Mouse (Mus musculus) liver, embryonic 16.5 days (tissue): ENCODE data around the gene Slc2a8. TPM values are rescaled to one million over a fixed set of nuclear protein-coding genes. Genes with fewer than 3 reads are reported as not detected.

Source experiments
- ATAC-seq: fragments of 200-750 bp; cut with Nextera tagmentation; 2 replicates; pipeline ENCODE4 v1.8.0; 2017; ENCODE audit warnings: low read depth, mild to moderate bottlenecking, moderate number of reproducible peaks, moderate library complexity
- H3K27ac ChIP-seq: fragments of 300-500 bp; sonication (generic); 2 replicates; pipeline ENCODE4 v1.5.1; 2014; ENCODE audit warnings: mild to moderate bottlenecking, low read length
- H3K27me3 ChIP-seq: fragments of 300-500 bp; sonication (generic); 2 replicates; pipeline ENCODE4 v1.6.1; 2014; ENCODE audit warnings: low read depth, low read length, mixed read lengths; ENCODE audit not compliant: control insufficient read depth, insufficient read depth
- H3K36me3 ChIP-seq: fragments of 300-500 bp; sonication (generic); 2 replicates; pipeline ENCODE4 v1.6.1; 2014; ENCODE audit warnings: mild to moderate bottlenecking; ENCODE audit not compliant: control insufficient read depth, insufficient read depth
- H3K4me1 ChIP-seq: fragments of 300-500 bp; sonication (generic); 2 replicates; pipeline ENCODE4 v1.6.1; 2014; ENCODE audit warnings: low read depth, low read length, mixed read lengths; ENCODE audit not compliant: control insufficient read depth
- H3K4me2 ChIP-seq: fragments of 300-500 bp; sonication (generic); 2 replicates; pipeline ENCODE4 v1.6.1; 2014; ENCODE audit warnings: low read depth, low read length, mixed read lengths
- H3K4me3 ChIP-seq: fragments of 300-500 bp; sonication (generic); 2 replicates; pipeline ENCODE4 v1.5.1; 2014; ENCODE audit warnings: low read depth, mild to moderate bottlenecking, low read length
- H3K9ac ChIP-seq: fragments of 300-500 bp; sonication (generic); 2 replicates; pipeline ENCODE4 v1.6.1; 2014; ENCODE audit warnings: low read depth, low read length
- H3K9me3 ChIP-seq: fragments of 300-500 bp; sonication (generic); replicated peaks from 2 replicates; pipeline ENCODE4 v1.6.1; 2016; ENCODE audit warnings: low read length; ENCODE audit not compliant: control insufficient read depth
- WGBS: fragments of 180-500 bp; shearing (Covaris S2); extraction: QIAGEN DNeasy Blood & Tissue Kit; methylation state at CpG from one replicate; pipeline ENCODE4 v1.1.7; 2014; ENCODE audit not compliant: insufficient replicate concordance; 5-methylcytosine and 5-hydroxymethylcytosine counted together
- polyA plus RNA-seq: library from polyadenylated mRNA; unstranded; fragments of >200 nt; fragmentation: Nextera tagmentation; extraction: Ambion mirVana; gene quantifications from 2 replicates; pipeline ENCODE4 v1.2.1, GENCODE M21; 2015

Slc2a8 gene
- polyA plus RNA-seq, 1 experiment from 2014 or later = 8.8 TPM

- peak overlapping the region; percentile 87 for H3K4me3 ChIP-seq
- peaks cover 11% of the 10 kb centered on the region for H3K36me3 ChIP-seq
- H3K4me1 ChIP-seq = peaks cover 39% of the 10 kb centered on the region
- H3K9ac ChIP-seq = peak overlapping the region; percentile 83
- under 1% methylated on average over 55 of the region's 55 CpGs for WGBS
- ATAC-seq = peak; percentile 84
- peak overlapping the region; percentile 94 for H3K4me2 ChIP-seq
- H3K9me3 ChIP-seq = no peaks in the 10 kb centered on the region
- no peaks in the 10 kb centered on the region for H3K27me3 ChIP-seq
- H3K27ac ChIP-seq = peak overlapping the region; percentile 94
Observed at GRCm38 (mm10) chr2:32966689-32967631, 14.9 kb downstream of the Slc2a8 start.

GRCm38 (mm10) chr2:32966184-32966688, 15.6 kb downstream of the Slc2a8 start:
- Histone ChIP-seq H3K27me3 (no peaks in the 10 kb centered on the region), H3K9ac (peak overlapping the region; percentile 83), H3K4me2 (peak overlapping the region; percentile 94), H3K27ac (peak overlapping the region; percentile 94), H3K4me1 (peaks cover 39% of the 10 kb centered on the region), H3K36me3 (peaks cover 11% of the 10 kb centered on the region), H3K4me3 (peak overlapping the region; percentile 87), H3K9me3 (no peaks in the 10 kb centered on the region)
- ATAC-seq = no peak
- 5% methylated on average over 13 of the region's 13 CpGs for WGBS

DNA sequence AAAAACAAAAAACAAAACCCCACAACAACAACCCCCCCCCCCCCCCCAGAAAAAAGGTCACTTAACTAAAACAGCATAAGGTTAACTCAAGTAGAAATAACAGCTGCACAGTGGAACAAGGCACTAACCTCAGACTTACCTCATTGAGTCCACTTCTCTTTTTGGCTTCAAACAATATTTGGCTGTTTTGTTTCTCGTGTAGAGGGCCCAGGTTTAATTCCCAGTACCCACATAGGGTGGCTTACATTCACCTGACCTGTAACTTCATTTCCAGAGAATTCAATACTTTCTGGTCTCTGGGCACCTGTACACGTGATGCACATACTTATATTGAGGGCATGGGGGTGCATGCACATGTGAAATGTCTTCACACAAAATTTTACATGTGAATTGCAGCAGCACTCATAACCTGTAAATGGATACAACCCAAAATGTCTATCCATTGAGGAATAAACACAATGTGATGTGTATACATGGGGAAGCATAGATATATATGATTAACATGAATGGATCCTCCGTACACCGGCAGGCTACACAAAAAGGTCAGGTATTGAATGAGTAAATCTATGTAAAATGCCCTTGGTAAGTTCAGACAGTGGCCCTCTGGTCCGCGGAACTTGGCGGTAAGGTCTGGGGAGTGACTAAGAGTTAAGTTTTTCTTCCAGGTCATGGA, 16.2 kb downstream of the Slc2a8 start:
- H3K4me1 ChIP-seq = peaks cover 39% of the 10 kb centered on the region
- no peaks in the 10 kb centered on the region for H3K9me3 ChIP-seq
- H3K9ac ChIP-seq = no peak overlapping the region; the same call in 1 of the 2 replicates
- H3K4me3 ChIP-seq = peak overlapping the region; percentile 87
- peaks cover 11% of the 10 kb centered on the region for H3K36me3 ChIP-seq
- ATAC-seq = no peak
- peak overlapping the region; percentile 94 for H3K4me2 ChIP-seq
- H3K27me3 ChIP-seq = no peaks in the 10 kb centered on the region
- peak overlapping the region; percentile 94 for H3K27ac ChIP-seq
- WGBS = 6% methylated on average over 7 of the region's 7 CpGs

DNA sequence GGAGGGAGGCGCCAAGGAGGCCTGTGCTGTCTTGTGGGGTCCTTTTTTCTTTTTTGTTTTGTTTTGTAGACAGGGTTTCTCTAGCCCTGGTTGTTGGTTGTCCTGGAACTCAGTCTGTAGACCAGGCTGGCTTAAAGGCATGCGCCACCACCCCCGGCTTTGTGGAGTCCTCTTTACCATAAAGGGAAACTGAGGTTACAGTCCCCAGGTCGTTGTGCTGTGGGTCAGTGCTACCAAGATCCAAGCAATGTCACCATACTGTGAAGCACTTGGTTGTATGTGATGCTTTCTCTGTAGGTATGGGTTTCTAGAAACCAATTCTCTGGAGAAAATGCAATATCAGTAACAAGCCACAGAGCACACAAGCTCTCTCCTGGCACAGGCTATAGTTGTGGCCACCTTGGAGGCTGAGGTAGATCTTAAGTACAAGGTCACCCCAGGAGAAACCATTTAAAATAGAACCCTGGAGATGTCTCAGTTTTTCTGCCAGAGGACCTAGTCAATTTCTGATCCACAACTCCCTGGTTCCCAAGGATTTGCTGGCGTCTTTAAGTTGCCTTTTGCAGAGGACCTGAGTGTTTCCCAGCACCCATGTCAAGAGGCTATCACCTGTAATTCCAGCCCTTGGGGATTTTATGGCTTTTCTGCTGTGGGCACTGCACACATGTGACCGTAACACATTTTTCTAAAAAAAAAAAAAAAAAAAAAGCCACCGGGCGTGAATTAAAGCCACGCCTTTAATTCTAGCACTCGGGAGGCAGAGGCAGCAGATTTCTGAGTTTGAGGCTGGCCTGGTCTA, 17.0 kb downstream of the Slc2a8 start:
- no peak for ATAC-seq
- no peaks in the 10 kb centered on the region for H3K9me3 ChIP-seq
- H3K27ac ChIP-seq = peak overlapping the region; percentile 49; the same call in 1 of the 2 replicates
- no peaks in the 10 kb centered on the region for H3K27me3 ChIP-seq
- H3K9ac ChIP-seq = no peak overlapping the region
- H3K4me2 ChIP-seq = 0 out of 2 replicates have a peak overlapping the region, but pooled peaks have one; percentile 90
- H3K36me3 ChIP-seq = peaks cover 11% of the 10 kb centered on the region
- peaks cover 39% of the 10 kb centered on the region for H3K4me1 ChIP-seq
- H3K4me3 ChIP-seq = no peak overlapping the region
- 29% methylated on average over 10 of the region's 10 CpGs for WGBS

GRCm38 (mm10) chr2:32963981-32964380, 17.9 kb downstream of the Slc2a8 start:
- Histone ChIP-seq H3K9me3 (no peaks in the 10 kb centered on the region), H3K4me3 (peak overlapping the region; percentile 73; the same call in 1 of the 2 replicates), H3K4me1 (peaks cover 39% of the 10 kb centered on the region), H3K27me3 (no peaks in the 10 kb centered on the region), H3K27ac (no peak overlapping the region), H3K36me3 (peaks cover 11% of the 10 kb centered on the region), H3K4me2 (peak overlapping the region; percentile 90), H3K9ac (no peak overlapping the region)
- no peak for ATAC-seq
- 29% methylated on average over 1 of the region's 1 CpGs for WGBS

DNA sequence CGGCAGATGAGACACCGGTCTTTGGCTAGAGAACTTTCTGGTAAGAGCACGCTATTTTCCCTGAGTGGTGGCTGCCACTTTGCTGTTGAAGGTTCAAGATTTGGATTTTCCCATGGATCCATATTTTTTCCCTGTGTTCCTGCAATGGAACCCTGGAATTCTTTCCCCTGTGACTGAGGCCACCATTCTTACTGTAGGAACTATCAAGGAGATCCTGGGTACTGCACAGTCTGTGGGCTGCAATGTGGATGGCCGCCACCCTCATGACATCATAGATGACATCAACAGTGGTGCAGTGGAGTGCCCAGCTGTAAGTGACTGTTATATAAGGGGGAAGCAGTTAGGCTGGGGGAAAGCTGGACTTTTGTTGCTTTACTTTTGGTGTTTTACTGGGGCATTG, 18.3 kb downstream of the Slc2a8 start:
- 0 out of 2 replicates have a peak overlapping the region, but pooled peaks have one; percentile 76 for H3K27ac ChIP-seq
- no peaks in the 10 kb centered on the region for H3K27me3 ChIP-seq
- peaks cover 11% of the 10 kb centered on the region for H3K36me3 ChIP-seq
- peaks cover 39% of the 10 kb centered on the region for H3K4me1 ChIP-seq
- peak overlapping the region; percentile 90 for H3K4me2 ChIP-seq
- H3K9ac ChIP-seq = peak overlapping the region; percentile 76
- no peak for ATAC-seq
- 37% methylated on average over 4 of the region's 4 CpGs for WGBS
- peak overlapping the region; percentile 73 for H3K4me3 ChIP-seq
- no peaks in the 10 kb centered on the region for H3K9me3 ChIP-seq

DNA sequence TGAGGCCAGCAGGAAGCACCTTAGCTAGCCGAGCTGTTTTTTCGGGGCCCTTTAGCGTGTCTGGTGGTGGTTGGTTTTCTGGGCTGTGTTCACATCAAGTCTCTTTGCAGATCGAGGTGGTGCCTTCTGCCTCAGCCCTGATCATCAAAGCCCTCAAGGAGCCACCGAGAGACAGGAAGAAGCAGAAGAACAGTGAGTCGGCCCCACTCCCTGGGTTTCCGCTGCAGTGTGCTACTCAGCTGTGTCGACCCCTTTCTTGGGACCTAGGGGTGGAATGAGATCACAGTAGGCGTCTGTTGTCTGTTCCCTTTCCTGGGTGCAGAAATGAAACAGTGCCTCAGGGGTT, 19.0 kb downstream of the Slc2a8 start:
- Histone ChIP-seq H3K27ac (peak overlapping the region; percentile 76), H3K4me3 (peak overlapping the region; percentile 73), H3K4me2 (peak overlapping the region; percentile 90), H3K27me3 (no peaks in the 10 kb centered on the region), H3K9me3 (no peaks in the 10 kb centered on the region), H3K4me1 (peaks cover 38% of the 10 kb centered on the region), H3K9ac (peak overlapping the region; percentile 76), H3K36me3 (peaks cover 11% of the 10 kb centered on the region)
- under 1% methylated on average over 9 of the region's 9 CpGs for WGBS
- ATAC-seq = no peak

DNA sequence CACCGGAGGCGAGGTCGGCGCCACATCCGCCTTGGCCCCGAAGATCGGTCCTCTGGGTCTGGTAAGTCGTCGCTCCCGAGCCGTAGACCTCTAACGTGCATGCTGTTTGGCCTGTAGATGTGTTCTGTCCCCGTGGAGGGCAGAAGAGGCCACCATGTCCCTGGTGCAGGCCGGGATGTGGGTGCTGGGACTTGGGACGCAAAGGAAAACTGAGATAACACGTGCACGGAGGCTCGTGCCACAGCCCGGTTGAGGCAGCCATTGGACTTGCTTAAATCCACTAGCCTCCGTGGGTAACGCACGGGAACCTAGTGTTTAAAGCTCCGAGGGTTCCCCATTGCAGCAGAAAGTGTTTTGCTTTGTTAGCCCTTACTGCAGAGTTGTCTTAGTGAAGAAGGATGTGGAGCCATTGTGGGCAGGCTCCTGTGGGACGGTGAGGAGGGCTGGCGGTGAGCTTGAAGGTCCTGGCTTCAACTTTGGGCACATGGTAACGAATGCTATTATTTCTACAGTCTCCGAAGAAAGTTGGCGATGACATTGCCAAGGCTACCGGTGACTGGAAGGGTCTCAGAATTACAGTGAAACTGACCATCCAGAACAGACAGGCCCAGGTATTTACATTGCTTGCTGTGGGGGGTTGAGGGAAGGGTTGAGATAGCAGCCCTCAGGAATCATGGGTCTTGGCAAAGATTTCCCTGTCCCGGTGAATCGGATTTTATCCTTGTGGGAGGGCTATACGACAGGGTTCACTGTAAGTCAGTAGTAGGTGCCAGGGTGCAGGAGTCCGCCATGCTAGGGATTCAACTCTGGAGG, 19.6 kb downstream of the Slc2a8 start:
- peaks cover 33% of the 10 kb centered on the region for H3K4me1 ChIP-seq
- peak overlapping the region; percentile 73 for H3K4me3 ChIP-seq
- WGBS = under 1% methylated on average over 33 of the region's 33 CpGs
- H3K4me2 ChIP-seq = peak overlapping the region; percentile 90
- peaks cover 11% of the 10 kb centered on the region for H3K36me3 ChIP-seq
- no peaks in the 10 kb centered on the region for H3K9me3 ChIP-seq
- H3K27me3 ChIP-seq = no peaks in the 10 kb centered on the region
- peak overlapping the region; percentile 76 for H3K27ac ChIP-seq
- no peak for ATAC-seq
- peak overlapping the region; percentile 76 for H3K9ac ChIP-seq
